Mouse (Mus musculus) thymus, postnatal 0 days (tissue): ENCODE data around the gene Ksr1. TPM values are rescaled to one million over a fixed set of nuclear protein-coding genes. Genes with fewer than 3 reads are reported as not detected.

Source experiments
- DNase-seq: peaks from one replicate; pipeline ENCODE4 v3.0.0-alpha.2; 2015; ENCODE audit warnings: low spot score
- polyA plus RNA-seq: library from polyadenylated mRNA; unstranded; fragments of >200 nt; fragmentation: Nextera tagmentation; extraction: Ambion mirVana; gene quantifications from 2 replicates; pipeline ENCODE4 v1.2.1, GENCODE M21; 2015

The Ksr1 gene
- polyA plus RNA-seq = 2.7 and 2.8 TPM in 2 replicates

DNA sequence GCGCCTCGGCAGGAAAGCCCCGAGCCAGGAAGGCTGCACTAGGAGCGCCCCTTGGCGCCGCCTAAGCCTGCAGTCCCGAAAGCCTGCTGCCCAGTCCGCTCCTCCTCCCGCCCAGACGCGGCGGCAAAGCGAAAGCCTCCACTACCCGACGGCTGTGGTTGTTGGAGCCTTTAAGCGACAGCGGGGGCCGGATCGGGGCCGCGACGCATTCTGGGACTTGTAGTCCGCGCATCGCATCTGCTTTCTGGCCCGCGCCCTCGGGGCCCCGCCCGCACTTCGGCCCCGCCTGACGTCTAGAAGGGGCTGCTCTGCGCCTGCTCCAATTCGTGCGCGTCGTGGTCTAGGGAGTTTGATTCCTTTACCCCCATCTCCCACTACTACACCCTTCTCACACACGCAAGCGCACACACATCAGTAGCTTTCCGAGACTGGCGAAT lies at the start of gene Ksr1:
Gene Ksr1, minus strand, starts transcription at position 77 of the 437 bp plus-strand sequence.
- peak; percentile 92 for DNase-seq

DNA sequence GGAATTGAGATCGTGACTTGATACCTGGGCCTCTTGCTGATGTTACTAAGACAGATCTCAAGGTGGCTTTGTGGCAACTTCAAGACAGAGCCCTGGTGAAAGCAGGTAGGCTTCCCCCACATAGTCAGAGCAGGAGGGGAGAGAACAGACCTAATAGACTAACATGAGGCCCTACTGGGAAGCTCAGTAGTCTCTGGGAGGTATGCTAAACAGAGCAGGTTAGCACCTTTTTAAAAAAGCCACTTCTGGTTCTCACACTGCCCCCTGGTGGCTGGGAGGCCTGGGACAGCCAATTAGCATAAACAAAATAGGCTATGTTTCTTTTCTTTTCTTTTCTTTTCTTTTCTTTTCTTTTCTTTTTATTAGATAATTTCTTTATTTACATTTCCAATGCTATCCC lies 46.0 kb upstream of the Ksr1 start:
- DNase-seq = peak; percentile 55

DNA sequence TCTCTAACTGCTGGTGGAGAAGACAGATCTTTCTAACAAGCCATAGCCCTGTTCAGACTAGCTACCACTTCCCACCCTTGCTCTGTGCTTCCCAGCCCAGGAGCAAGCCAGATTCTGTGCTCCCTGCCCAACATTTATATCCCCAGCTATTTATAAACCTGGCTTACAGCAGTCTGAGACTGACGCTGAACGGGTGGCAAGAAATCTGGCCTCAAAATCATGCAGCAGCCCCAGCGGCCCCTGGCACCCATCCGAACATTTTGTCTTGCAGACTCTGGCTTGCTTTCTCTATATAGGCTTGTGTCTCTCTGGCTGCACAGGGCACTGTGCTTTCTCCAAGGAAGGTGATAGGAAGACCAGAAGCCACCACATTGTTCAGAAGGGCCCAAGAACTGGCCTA lies 45.0 kb upstream of the Ksr1 start:
- DNase-seq = no peak

DNA sequence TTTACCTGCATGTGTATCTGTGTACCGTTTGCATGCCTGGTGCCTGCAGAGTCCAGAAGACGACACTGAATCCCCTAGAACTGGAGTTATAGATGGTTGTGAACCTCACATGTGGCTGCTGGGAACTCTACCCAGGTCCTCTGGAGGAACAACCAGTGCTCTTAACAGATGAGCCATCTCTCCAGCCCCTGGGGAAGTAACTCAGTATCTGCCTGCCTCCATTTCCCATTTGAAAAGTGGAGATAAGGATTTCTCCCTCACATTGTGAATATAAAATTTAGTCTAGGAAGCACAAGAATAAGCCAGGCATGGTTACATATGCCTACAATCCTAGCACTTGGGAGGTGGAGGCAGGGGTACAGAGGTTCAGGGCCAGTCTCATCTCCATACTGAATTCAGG lies 44.0 kb upstream of the Ksr1 start:
- no peak for DNase-seq

DNA sequence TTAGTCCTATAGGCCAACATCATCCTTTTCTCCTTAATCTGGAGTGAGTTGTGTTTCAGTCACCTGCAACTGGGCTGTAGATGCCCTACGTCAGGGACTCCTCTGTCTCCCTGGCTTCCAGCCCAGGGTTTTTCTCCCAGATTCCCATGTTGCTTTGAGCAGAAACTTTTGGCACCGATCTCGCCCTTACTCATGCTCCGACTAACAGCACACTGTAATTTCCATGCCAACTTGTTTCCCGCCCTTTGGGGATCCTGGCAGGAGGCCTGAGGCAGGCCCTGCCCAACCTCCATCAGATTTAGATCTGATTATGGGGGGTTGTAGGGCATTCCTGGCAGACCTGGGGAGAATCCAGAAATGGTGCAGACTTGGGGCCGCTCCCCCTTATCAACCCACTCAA lies 42.0 kb upstream of the Ksr1 start:
- DNase-seq = no peak

DNA sequence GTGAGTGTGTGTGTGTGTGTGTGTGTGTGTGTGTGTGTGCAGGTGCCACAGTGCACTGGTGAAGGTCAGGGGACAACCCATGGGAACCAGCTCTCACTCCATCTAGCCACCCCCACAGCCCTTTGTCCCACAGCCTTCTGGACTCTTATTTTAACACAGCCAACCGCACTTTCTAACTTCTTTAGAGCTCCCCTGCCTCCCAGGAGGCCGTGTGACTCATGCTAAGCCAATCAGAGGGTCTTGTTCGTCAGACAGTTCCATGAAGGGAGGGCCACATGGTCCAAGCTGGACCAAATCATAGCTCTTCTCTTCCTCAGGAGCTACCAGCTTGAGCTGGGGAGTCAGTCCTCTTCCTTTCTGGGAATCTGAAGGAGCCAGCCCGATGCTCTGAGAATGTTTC lies 41.1 kb upstream of the Ksr1 start:
- DNase-seq = no peak

DNA sequence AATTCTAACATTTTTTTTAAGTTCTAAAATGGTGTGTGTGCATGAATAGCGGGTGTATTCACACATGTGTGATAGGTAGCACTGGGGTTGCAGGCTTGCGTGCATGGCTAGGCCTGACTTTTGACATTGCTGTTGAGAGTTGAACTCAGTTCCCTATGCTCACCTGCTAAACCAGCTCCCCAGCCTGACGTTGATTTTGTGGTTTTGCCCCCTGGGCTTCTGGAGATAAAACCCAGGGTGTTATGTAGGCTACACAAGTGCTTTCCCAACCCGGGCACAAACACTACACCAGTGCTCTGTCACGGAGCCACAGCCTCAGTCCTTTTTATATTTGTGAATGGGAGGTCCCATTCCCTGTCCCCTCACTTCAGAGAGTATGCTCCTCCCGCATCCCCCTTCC lies 39.5 kb upstream of the Ksr1 start:
- DNase-seq = no peak

DNA sequence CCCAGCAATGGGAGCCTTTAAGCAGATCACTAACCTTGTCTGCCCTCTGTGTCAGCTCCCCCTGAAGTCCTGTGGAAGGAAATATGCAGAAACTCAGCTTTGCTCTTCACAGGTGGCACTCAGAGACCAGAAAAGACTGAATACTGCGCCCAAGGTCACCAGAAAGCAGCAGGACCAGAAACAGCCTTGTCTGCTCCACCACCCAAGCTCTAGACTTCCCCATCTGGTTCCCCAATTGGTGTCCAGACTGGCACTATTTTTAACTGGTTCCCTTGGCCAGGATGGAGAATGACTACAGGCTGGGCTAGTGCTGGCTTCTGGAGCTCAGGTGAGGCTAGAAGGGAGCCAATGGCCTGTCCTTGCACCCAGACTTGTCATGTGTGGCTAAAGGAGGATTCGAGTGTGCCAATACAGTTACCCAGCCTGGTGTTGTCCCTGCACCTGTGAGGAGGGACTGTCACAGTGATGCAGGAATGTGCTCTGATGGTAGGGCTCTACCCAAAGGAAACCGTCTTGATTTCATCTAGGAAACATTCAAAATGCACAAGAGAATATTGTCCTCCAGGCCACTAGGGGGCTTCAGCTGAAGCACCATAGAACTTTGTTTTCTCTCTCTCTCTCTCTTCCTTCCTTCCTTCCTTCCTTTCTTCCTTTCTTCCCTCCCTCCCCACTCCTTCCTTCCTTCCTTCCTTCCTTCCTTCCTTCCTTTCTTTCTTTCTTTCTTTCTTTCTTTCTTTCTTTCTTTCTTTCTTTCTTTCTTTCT lies 38.1 kb upstream of the Ksr1 start:
- no peak for DNase-seq

DNA sequence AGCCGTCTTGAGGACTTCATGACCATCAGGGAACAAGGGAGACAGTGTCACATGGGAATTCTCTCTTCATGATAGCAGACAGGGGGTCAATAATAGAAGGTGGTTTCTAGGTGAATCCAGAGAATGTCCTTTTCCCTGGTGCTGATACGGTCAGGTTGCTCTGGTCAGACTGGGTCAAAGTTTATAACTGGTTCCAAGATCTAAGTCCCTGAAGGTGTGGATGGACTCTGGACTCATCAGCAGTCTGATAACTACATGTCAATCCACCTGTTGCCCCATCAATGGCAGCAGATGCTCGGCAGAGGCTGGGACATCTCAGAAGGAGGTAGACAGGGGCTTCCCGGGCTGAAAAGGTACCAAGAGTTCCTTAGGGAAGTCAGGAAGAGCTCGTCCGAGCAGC lies 37.2 kb upstream of the Ksr1 start:
- no peak for DNase-seq

DNA sequence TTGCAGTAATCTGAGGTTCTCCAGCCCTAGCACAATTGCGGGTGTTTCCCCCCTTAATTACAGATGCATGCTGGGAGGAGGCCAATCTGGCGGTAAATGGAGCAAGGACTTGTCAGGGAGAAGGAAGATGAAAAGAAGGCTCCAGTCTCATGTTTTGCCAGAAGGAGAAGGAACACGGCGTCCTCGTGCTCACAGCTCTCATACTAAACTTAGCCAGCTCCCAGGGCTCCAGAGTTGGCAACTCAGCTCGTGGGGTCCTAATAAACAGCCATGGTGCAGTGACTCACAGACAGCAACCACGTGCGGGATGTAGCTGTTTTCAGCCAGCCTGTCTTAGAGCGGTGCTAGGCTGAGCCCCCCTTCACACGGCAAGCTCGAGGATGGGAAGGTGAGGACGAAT lies 36.7 kb upstream of the Ksr1 start:
- no peak for DNase-seq

DNA sequence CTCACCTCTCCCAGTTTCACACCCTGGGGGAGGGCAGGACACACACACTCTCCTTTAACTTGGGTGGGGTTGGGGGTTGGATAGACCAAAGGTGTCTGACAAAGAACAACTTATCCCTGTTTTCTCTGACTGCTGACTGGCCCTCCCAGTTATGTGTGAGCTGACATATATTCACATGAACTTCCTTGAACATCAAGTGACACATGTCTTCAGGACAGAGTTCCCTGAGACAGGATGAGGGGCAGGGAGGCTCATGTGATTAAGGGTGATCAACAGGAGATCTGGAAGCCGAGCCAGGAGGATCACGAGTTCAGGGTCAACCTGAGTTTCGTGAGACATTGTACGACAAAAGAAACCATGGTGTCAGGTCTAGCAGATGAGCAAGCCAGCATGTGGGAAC lies 35.7 kb upstream of the Ksr1 start:
- DNase-seq = no peak

DNA sequence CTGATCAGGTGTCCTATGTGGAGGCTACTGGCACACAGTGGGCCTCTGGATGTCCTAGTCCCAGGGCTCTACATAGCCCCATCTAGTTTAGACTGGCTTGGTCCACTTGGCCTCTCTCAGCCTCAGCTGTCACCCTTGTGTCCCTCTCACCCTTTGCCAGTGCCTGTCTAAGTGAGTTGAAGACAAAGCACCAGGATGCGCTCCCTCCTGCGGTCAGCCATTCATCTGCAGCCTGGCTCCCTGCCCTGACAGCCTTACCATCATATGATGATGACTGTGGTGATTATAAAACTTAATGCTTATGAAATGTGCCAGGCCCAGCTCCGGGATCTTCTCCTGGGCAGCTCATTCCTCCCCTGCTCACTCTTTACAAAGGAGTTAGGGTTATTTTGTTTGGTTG lies 30.5 kb upstream of the Ksr1 start:
- no peak for DNase-seq

DNA sequence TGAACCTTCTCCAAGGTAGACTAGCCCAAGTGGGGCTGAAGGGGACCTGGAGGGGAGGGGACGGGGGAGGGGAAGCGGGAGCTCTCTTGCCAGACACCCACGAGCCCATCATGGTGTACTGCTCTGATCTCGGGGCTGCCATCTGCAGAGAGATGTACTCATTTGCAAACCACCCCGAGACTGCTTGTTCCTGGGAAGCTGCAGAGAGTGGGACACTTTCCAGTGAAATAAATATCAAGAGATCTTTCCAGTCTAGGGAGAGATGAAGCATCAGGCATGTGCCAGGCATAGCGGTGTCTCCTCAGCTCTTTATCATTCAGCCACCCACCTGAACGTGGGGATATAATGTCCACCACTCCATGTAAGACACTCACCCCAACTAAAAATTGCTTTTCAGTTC lies 25.8 kb upstream of the Ksr1 start:
- no peak for DNase-seq

DNA sequence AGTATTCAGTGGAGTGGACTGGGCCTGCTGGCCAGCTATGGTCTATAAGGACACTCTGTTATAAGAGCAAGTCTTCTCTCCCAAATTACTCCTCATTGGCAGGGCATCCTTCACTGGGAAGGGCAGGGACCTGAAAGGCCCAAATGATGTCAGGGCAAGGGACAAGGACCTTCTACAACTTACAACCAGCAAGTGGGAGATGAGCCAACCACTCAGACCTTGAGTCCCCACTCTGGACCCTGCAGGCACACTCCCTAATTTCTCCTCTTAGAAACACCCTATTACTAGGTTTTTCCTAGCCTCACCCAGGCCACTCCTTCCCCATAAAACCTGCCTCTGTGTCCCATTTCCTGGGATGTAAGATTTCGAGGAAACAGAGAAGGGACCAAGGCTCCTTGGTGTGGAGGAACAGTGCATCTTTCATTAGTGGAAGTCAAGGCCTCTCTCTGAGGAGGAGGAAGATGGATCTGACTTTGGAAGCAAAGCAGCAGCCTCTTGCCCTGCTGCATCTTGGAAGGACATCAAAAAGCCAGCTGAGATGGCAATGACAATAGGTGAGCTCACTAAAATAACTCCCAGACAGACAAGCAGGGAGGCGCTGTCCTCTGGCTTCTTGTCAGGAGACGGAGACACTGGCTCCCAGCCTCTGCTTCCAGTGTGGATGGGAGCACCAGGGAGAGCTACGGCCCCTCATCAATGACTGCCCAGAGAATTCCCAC lies 20.5 kb upstream of the Ksr1 start:
- no peak for DNase-seq

DNA sequence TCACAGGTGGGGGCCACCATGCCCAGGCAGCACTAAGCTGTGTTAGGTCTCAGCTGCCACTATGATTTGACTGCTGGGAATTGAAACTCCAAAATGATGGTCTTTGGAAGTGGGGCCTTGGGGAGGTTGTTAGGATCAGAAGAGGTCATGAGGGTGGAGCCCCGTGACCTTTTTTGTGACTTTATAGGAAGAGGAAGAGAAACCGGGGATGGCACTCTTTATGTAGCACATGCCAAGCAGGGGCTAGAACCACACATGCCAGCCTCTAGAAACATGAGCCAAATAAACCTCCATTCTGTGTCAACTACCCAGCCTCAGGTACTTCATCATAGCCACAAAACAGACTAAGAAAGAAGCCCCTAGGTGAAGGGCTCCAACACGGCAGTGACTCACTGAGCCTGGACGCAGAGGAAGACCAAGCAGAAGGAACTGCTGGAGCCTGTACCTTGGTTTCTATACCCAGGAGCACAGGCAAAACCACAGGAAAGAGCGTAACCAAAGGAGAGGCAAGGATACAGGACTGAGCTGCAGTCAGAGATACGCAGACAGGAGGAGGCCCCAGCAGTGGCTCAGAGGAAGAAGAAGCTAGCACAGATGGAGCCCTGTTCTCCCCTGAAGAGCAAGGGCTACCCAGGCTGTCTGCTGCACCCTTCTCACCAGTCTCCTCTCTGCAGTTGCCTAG lies 15.0 kb upstream of the Ksr1 start:
- no peak for DNase-seq

DNA sequence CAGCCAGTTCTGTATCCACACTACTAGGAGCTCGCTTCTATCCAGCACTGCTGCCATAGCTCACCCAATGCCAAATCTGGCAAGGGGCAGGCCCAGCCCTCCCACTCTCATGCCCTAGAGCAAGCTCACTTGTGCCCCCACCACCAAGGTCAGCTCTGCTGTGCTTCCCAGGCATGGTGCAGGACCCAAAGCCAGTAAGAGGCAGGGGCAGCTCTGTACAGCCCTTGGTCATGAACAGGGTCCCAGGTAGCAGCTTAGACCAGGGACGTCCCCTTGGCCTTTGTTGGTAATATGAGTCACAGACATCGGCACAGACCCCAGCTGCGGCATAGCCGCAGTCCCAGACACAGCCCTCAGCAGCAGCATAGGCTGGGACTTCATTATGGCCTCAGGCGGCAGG lies 13.9 kb upstream of the Ksr1 start:
- DNase-seq = no peak

DNA sequence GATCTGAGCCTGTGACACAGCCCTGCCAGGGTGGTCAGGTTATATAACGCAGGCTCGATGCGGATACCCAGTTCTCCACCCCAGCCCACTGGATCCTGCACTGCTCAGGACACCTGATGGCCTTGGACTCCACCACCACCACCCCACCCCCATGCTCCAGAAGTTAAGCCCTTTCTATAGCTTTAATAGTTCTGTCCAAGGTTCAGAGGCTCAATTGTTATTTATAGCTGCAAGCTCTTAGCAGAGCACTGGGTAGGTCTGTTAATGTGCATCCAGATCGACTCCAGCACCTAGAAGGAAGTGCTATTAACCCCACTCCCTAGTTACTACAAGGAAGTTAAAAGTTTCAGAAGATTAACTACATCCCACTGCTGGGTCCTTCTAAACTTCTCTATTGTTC lies 11.5 kb upstream of the Ksr1 start:
- no peak for DNase-seq

DNA sequence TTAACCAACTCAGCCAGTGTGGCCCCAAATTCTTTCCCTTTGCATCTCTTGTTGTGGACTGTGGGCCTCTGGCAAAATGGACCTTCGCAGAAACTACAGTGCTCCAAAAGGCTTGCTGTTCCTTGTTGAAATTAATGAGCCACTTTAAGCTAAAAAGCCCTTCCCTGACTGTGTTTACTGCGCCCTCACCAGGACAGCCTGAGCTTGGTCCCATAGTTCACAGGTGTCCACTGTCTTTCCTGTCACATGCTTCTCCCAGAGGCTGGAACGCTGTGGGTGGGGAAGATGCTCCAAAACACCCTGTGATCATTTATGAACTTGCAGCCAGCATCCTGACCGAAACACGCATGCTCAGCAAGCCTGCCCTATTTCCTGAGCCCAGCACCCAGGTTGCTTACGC lies 9.1 kb upstream of the Ksr1 start:
- DNase-seq = no peak

DNA sequence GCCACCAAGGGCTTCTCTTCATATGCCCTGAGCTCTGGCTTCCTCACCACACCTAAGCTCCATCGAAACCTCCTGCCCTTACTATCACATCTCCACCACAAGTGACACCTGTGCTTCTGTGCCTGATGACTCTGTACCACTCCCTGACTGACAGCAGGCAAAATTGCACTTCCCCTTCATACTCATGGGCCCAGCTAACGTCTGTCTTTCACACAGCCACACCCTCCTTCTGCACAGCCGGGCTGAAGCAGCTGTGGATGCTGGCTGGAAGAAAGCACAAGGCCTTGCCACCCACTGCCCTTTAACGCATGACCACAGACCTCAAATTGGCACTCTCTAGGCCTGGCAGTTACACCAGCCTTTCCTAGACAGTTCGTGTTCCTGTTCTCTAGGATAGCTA lies 6.5 kb upstream of the Ksr1 start:
- peak; percentile 74 for DNase-seq

DNA sequence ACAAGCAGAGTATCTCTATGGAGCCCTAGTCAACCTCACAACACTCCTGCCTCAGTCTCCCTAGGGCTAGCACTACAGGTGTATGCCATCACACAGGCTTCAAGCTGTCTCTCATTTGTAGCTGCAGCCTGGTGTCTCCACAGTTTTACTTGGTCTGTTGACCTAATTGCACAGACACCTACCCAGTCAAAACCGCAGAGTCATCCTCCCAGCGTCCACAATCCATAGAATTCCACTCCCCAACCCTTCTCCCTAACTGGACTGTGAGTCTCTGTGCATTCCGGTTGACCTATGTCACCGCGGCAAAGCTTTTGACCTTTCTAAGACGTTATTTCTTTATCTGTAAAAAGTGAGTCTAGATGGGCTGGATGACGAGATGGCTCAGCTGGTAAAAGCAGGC lies 5.7 kb upstream of the Ksr1 start:
- no peak for DNase-seq

DNA sequence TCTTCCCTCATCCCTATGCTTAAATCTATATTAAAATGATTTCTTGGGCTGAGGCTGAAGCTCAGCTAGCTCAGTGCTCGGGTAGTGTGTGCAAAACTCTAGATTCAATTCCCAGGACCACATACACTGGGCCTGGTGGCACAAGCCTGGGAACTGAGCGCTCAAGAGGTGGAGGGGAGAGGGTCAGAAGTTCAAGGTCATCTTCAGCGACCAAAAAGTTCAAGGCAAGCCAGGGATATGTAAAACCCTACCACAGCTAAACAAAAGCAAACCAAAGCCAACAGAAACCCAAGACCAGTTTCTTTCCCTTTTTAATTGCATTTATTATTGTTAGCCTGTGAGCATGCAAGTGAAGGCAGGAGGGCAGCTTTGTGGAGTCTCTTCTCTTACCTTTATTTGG lies 4.1 kb upstream of the Ksr1 start:
- DNase-seq = no peak

DNA sequence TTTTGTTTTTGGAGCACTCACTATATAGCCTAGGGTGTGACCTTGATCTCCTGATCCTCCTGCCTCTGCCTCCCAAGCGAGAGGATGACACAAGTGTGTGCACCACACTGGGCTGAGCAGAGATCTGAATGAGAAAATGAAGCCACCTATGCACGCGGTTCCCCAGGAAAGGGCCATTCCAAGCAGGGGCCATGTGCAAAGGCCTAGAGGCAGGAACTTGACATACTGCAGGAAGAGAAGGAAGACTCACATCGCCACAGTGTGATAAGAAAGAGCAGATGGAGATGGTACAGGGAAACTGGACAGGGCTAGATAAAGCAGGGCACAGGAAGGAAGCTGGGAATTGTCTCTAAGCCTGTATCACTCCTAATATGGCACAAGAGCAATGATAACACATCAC lies 3.1 kb upstream of the Ksr1 start:
- DNase-seq = no peak

DNA sequence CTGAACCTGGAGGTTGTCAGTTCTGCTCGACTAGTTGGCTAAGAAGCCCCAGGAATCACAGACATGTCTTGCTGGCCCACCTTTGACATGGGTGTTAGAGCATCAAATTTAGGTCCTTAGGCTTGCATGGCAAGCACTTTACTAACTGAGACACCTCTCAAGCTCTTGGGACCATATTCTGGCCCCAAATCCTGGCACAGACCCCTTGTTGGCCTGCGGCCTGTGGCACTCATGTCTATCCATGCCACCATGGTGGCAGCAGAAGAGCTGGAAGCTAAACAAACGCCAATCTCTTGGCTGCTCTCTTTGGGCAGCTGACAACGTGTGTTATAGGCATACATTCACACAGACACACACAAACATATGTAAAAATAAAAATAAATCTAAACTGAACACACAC lies 2.6 kb upstream of the Ksr1 start:
- no peak for DNase-seq
